Mouse (Mus musculus) small intestine, adult 2 months (tissue): ENCODE measurements around the gene Prcd. TPM values are rescaled to one million over a fixed set of nuclear protein-coding genes. Genes with fewer than 3 reads are reported as not detected.

Experiments
- H3K27ac ChIP-seq: fragments of 200-500 bp; 2 replicates; pipeline ENCODE4 v1.5.1; 2012; ENCODE audit warnings: low read depth, low read length, control low read depth, inconsistent platforms; ENCODE audit not compliant: insufficient read depth
- H3K27me3 ChIP-seq: fragments of 200-500 bp; 2 replicates; pipeline ENCODE4 v1.6.1; 2012; ENCODE audit warnings: mild to moderate bottlenecking, moderate library complexity, low read length, inconsistent platforms; ENCODE audit not compliant: control insufficient read depth, insufficient read depth
- H3K36me3 ChIP-seq: fragments of 200-500 bp; 2 replicates; pipeline ENCODE4 v1.6.1; 2012; ENCODE audit warnings: mild to moderate bottlenecking, low read length, control low read depth, inconsistent platforms; ENCODE audit not compliant: control insufficient read depth, insufficient read depth
- H3K4me1 ChIP-seq: fragments of 200-500 bp; 2 replicates; pipeline ENCODE4 v1.6.1; 2012; ENCODE audit warnings: low read length, inconsistent platforms, mixed read lengths; ENCODE audit not compliant: control insufficient read depth, insufficient read depth, insufficient read length
- H3K4me3 ChIP-seq: fragments of 200-500 bp; 2 replicates; pipeline ENCODE4 v1.5.1; 2012; ENCODE audit warnings: low read depth, mild to moderate bottlenecking, control low read depth, inconsistent platforms, low read length, moderate library complexity
- CTCF ChIP-seq: fragments of 200-500 bp; IDR thresholded peaks from 2 replicates; pipeline ENCODE4 v1.5.1; 2012; ENCODE audit warnings: low read depth, mild to moderate bottlenecking, control low read depth, inconsistent platforms, low read length, moderate library complexity, mixed read lengths; ENCODE audit not compliant: insufficient replicate concordance, insufficient read length; ENCODE audit errors: extremely low read depth
- POLR2A ChIP-seq: fragments of 200-500 bp; IDR thresholded peaks from 2 replicates; pipeline ENCODE4 v1.6.1; 2012; ENCODE audit warnings: low read depth, mild to moderate bottlenecking, control low read depth, inconsistent platforms, low read length, moderate library complexity
- WGBS: fragments of 180-500 bp; shearing (Covaris S2); methylation state at CpG from one replicate; pipeline ENCODE4 v1.1.7; 2018; 5-methylcytosine and 5-hydroxymethylcytosine counted together
- polyA plus RNA-seq: library from polyadenylated mRNA; depleted of rRNA; stranded (reverse); fragments of >200 nt; gene quantifications from 2 replicates; pipeline ENCODE4 v1.2.3, GENCODE M21; 2012

The Prcd gene
- polyA plus RNA-seq, 1 experiment: 0.30 TPM

DNA sequence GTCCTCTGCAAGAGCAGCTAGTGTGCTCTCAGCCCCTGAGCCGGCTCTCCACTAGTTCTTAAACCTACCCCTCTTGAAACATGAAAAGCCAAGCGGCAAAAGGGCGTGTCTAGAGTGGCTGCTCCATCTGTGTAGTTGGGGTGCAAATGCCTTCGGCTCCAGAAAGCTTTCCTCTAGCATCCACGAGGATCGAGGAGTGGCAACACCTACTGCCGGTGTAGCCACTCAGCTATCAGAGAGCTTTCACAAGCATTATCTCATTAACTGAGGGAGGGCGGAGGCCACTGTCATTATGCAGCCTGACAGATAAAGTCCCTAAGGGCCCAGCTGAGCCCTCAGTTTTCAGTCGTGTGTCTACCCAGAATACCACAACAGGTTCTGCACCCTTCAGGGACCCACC, 33.3 kb upstream of the Prcd start:
- Histone ChIP-seq H3K4me3 (no peak overlapping the region), H3K27ac (no peak overlapping the region), H3K27me3 (no peaks in the 10 kb centered on the region), H3K36me3 (no peaks in the 10 kb centered on the region), H3K4me1 (peaks cover 68% of the 10 kb centered on the region)
- WGBS: 23% methylated on average over 9 of the region's 9 CpGs
- TF ChIP-seq POLR2A: no peak

DNA sequence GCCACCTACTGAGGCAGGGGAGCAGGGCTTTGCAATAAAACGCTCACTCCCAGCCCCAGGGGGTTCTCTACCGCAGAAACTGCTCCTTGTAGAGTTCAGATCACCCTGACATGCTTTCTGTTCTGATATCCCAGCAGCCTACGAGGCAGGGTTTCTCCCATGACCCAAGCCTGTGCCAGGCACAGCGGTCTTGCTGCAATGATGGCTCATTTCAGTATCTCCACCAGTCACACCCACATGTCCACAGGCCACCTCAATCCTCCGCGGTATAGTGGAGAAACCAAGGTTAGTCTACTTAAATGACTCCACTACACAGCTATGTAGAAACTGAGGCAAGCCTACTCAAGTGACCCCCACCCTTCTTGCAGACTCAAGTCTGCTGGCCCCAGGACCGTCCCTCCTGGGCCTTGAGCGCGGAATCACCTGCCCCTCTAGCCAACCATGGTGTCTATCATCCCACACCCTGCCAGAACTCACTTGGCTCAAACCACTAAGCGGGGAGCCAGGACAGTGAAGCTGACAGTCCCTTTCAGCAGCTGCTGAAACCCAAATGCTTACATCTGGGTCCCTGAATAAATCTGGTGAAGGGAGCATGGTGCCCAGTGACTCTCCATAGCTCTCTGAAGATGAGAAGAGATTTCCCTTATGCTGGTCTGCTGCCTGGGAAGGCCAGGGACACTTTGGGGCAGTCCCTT, 32.6 kb upstream of the Prcd start:
- H3K27ac ChIP-seq: peak overlapping the region; percentile 57

DNA sequence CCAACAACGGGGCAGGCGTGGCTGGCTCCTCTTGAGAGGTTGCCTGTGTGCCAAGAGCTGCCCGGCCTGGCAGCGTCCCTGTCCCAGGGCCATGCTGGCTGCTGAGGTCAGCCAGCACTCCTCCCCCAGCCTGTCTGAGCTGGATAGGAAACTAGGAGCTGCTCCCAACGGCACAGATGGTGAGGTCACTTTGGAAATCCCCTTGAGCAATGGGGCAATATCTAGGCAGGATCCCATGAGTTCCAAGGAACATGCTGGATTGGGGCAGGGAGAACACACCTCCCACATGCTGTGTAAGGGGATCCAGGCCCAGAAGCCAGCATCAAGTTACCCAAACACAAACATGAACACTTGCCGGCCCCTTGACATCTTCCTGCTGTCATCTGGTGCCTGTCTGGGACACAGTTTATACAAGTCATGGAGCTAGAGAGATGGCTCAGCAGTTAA, 32.1 kb upstream of the Prcd start:
- WGBS: 11% methylated on average over 6 of the region's 6 CpGs
- no peak overlapping the region for H3K4me3 ChIP-seq
- H3K4me1 ChIP-seq: peaks cover 59% of the 10 kb centered on the region
- H3K27ac ChIP-seq: peak overlapping the region; percentile 57
- no peaks in the 10 kb centered on the region for H3K36me3 ChIP-seq
- H3K27me3 ChIP-seq: no peaks in the 10 kb centered on the region
- TF ChIP-seq CTCF (no peak), POLR2A (no peak)

More for the DNA sequence above, 32.6 kb upstream of the Prcd start:
- WGBS: 70% methylated on average over 10 of the region's 10 CpGs
- no peaks in the 10 kb centered on the region for H3K36me3 ChIP-seq
- TF ChIP-seq POLR2A: no peak
- peaks cover 63% of the 10 kb centered on the region for H3K4me1 ChIP-seq
- no peak overlapping the region for H3K4me3 ChIP-seq
- H3K27me3 ChIP-seq: no peaks in the 10 kb centered on the region

DNA sequence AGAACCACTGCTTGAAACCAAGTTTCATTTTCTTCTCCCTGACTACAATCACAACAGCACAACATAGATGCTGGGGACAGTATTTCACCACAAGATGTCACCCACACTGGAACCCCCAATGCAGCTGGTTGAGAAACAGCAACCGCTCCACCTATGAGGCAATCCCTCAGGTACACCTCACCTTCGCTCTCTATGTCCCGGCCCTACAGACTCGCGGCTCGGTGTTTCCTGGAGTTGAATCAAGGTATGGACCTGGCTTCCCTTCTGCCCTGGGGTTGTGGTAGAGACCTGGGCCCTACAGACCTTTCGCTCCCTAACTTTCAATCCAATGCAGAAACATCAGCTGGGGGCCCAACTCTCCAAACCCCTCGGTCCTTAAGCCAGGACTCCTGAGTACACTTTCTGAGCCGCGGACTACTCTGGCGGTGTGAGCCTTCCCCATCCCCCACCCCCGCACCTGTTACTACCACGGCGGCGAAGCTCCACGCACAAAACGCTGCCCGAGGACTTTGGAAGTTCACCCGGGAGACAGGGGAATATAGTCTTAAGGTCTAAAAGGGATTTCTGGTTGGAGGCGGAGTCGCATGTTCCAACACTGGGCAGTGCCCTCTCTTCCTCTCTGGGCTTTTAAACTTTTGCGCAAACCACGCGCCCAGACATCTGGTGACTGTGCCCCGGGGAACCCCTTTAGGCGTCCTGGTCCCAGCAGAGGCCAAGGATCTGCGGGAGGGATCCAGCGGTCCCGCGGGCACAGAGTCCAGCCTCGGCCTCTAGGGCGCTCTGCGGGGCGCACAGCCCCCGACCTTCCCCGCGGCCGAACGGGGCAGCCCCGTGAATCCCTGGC, 29.8 kb upstream of the Prcd start:
- peak overlapping the region; percentile 65 for H3K27ac ChIP-seq
- H3K4me3 ChIP-seq: peak overlapping the region; percentile 87
- TF ChIP-seq CTCF: peak; percentile 7; the same call in 1 of the 2 replicates
- no peak for TF ChIP-seq POLR2A
- H3K4me1 ChIP-seq: peaks cover 39% of the 10 kb centered on the region
- no peaks in the 10 kb centered on the region for H3K27me3 ChIP-seq
- WGBS: 3% methylated on average over 40 of the region's 40 CpGs
- no peaks in the 10 kb centered on the region for H3K36me3 ChIP-seq

DNA sequence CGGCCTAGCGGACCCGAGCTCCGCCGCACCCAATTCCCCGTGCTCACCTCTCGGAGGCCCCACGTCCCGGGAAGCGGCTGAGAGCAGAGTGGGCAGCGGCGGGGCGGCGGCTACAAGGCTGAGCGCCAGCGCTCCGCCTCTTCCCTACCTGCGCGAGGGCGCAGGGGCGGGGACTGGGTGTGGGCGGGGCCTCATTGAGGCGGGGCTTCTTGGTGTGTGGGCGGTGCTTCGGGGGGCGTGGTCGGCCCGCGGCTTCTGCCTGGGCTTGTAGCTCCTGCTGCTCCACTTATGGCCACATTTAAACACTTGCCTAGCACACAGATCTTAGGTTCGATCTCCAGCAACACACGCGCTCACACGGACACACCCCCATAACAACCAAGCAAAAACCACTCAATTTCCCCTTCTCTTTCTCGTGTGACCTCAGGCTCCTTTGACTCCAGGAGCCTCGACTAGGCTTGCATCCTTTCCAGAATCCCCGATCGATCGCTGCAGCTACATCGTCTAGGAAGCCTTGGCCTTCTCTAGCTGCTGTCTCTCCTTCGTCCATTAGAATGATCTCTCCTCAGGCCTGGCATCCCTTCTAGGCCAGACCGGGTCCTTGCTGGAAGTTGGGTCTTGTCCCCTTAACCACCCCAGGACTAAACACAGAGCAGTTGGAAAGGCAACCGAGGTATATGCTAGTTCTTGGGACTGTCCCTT, 29.1 kb upstream of the Prcd start:
- TF ChIP-seq POLR2A (peak; percentile 66), CTCF (no peak)
- Histone ChIP-seq H3K27me3 (no peaks in the 10 kb centered on the region), H3K27ac (peak overlapping the region; percentile 65), H3K4me1 (peaks cover 35% of the 10 kb centered on the region), H3K4me3 (peak overlapping the region; percentile 87), H3K36me3 (no peaks in the 10 kb centered on the region)
- WGBS: 13% methylated on average over 42 of the region's 42 CpGs

DNA sequence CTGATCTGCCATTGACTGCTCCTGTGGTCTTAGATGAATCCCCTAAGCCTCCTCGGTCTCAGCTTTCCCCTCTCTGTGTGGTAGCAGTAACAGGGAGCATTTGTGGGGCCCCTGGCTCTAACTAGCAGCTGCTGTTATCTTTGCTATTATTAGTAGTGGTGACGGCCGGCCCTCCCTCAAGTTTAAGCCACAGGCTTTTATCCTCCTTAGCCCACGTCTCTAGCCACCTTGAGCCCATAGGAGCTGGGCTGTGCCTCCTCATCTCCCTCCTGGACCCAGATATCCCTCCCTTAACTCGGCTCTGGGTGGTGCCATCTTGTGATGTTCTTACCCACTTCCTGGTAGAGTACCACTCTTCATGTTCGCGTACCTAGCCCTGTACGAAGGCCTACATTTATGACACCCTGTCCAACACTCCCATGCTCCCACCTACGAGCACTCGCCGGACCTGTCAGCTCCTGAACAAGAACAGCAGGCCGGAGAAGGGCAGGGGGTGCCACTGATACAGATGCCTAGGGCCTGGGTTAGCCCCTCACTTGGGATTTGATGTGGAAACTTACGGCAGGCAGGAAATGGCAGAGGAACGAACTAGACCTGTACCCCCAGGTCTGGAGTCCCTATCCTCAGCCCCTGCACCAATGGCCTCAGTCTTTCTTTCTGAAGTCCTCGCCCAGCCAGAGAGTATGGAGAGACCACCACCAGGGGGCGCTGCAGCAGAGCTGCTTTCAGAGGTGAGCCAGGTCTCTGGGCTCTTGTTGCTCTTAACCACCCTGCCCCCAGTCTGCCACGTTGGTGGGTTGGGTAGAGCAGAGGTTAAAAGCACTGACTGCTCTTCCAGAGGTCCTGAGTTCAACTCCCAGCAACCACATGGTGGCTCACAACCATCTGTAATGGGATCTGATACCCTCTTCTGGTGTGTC, 28.0 kb upstream of the Prcd start:
- WGBS: 77% methylated on average over 17 of the region's 17 CpGs
- H3K4me1 ChIP-seq: peaks cover 26% of the 10 kb centered on the region
- no peaks in the 10 kb centered on the region for H3K36me3 ChIP-seq
- no peak for TF ChIP-seq POLR2A
- peak; percentile 70; the same call in 1 of the 2 replicates for TF ChIP-seq CTCF
- no peaks in the 10 kb centered on the region for H3K27me3 ChIP-seq
- no peak overlapping the region for H3K27ac ChIP-seq
- no peak overlapping the region for H3K4me3 ChIP-seq
